Mouse (Mus musculus): ENCODE measurements around the gene Filip1l. TPM values are rescaled to one million over a fixed set of nuclear protein-coding genes. Genes with fewer than 3 reads are reported as not detected.
A peak's percentile ranks its signal among the peaks of the same experiment; 100 is the strongest.

Gene Filip1l
- polyA plus RNA-seq, 1 experiment from 2014 or later, result 32.6 TPM

GRCm38 (mm10) chr16:57346258-57346657, 6.6 kb upstream of the Filip1l start:
- no peak for ATAC-seq (ENCODE audit: low read depth)
- Histone ChIP-seq H3K27me3 (ENCODE audit: control insufficient read depth, insufficient read depth, low read depth, low read length) (no peaks in the 10 kb centered on the region), H3K4me2 (ENCODE audit: low read depth, low read length) (no peak overlapping the region), H3K4me3 (ENCODE audit: low read length) (no peak overlapping the region), H3K27ac (ENCODE audit: low read length) (no peak overlapping the region), H3K4me1 (replicated peaks; ENCODE audit: control insufficient read depth, insufficient read depth, low read length) (no peaks in the 10 kb centered on the region), H3K36me3 (ENCODE audit: control insufficient read depth, insufficient read depth, low read length) (no peaks in the 10 kb centered on the region), H3K9me3 (ENCODE audit: control insufficient read depth, low read length) (no peaks in the 10 kb centered on the region), H3K9ac (ENCODE audit: low read length) (no peak overlapping the region)
- WGBS, result 82% methylated on average over 3 of the region's 3 CpGs

- Histone ChIP-seq H3K4me3 (ENCODE audit: low read length) (no peak overlapping the region), H3K27ac (ENCODE audit: low read length) (no peak overlapping the region), H3K9me3 (ENCODE audit: control insufficient read depth, low read length) (no peaks in the 10 kb centered on the region), H3K27me3 (ENCODE audit: control insufficient read depth, insufficient read depth, low read depth, low read length) (no peaks in the 10 kb centered on the region), H3K4me1 (replicated peaks; ENCODE audit: control insufficient read depth, insufficient read depth, low read length) (no peaks in the 10 kb centered on the region), H3K4me2 (ENCODE audit: low read depth, low read length) (no peak overlapping the region), H3K9ac (ENCODE audit: low read length) (no peak overlapping the region), H3K36me3 (ENCODE audit: control insufficient read depth, insufficient read depth, low read length) (no peaks in the 10 kb centered on the region)
- no peak for ATAC-seq (ENCODE audit: low read depth)
- WGBS, result 80% methylated on average over 3 of the region's 3 CpGs
Observed at GRCm38 (mm10) chr16:57349039-57349438, 3.9 kb upstream of the Filip1l start.

GRCm38 (mm10) chr16:57349689-57350088, 3.2 kb upstream of the Filip1l start:
- no peak overlapping the region for H3K9ac ChIP-seq (ENCODE audit: low read length)
- H3K27me3 ChIP-seq (ENCODE audit: control insufficient read depth, insufficient read depth, low read depth, low read length), result no peaks in the 10 kb centered on the region
- peak; percentile 54; the same call in 1 of the 2 replicates for ATAC-seq (ENCODE audit: low read depth)
- WGBS, result 19% methylated on average over 3 of the region's 3 CpGs
- no peaks in the 10 kb centered on the region for H3K36me3 ChIP-seq (ENCODE audit: control insufficient read depth, insufficient read depth, low read length)
- H3K27ac ChIP-seq (ENCODE audit: low read length), result no peak overlapping the region
- no peaks in the 10 kb centered on the region for H3K4me1 ChIP-seq (replicated peaks; ENCODE audit: control insufficient read depth, insufficient read depth, low read length)
- H3K9me3 ChIP-seq (ENCODE audit: control insufficient read depth, low read length), result no peaks in the 10 kb centered on the region
- H3K4me3 ChIP-seq (ENCODE audit: low read length), result no peak overlapping the region
- no peak overlapping the region for H3K4me2 ChIP-seq (ENCODE audit: low read depth, low read length)

- no peak overlapping the region for H3K27ac ChIP-seq (ENCODE audit: low read length)
- no peaks in the 10 kb centered on the region for H3K27me3 ChIP-seq (ENCODE audit: control insufficient read depth, insufficient read depth, low read depth, low read length)
- H3K4me2 ChIP-seq (ENCODE audit: low read depth, low read length), result no peak overlapping the region
- no peak overlapping the region for H3K9ac ChIP-seq (ENCODE audit: low read length)
- no peak overlapping the region for H3K4me3 ChIP-seq (ENCODE audit: low read length)
- H3K4me1 ChIP-seq (replicated peaks; ENCODE audit: control insufficient read depth, insufficient read depth, low read length), result no peaks in the 10 kb centered on the region
- no peaks in the 10 kb centered on the region for H3K36me3 ChIP-seq (ENCODE audit: control insufficient read depth, insufficient read depth, low read length)
- no peak for ATAC-seq (ENCODE audit: low read depth)
- WGBS, result 76% methylated on average over 11 of the region's 11 CpGs
- H3K9me3 ChIP-seq (ENCODE audit: control insufficient read depth, low read length), result no peaks in the 10 kb centered on the region
Observed at GRCm38 (mm10) chr16:57353166-57353721, 351 bp downstream of the Filip1l start.

GRCm38 (mm10) chr16:57353932-57354331, 1.0 kb downstream of the Filip1l start:
- no peak overlapping the region for H3K27ac ChIP-seq (ENCODE audit: low read length)
- H3K27me3 ChIP-seq (ENCODE audit: control insufficient read depth, insufficient read depth, low read depth, low read length), result no peaks in the 10 kb centered on the region
- H3K9me3 ChIP-seq (ENCODE audit: control insufficient read depth, low read length), result no peaks in the 10 kb centered on the region
- no peak for ATAC-seq (ENCODE audit: low read depth)
- H3K4me2 ChIP-seq (ENCODE audit: low read depth, low read length), result no peak overlapping the region
- H3K4me1 ChIP-seq (replicated peaks; ENCODE audit: control insufficient read depth, insufficient read depth, low read length), result no peaks in the 10 kb centered on the region
- WGBS, result 65% methylated on average over 6 of the region's 6 CpGs
- H3K9ac ChIP-seq (ENCODE audit: low read length), result no peak overlapping the region
- no peaks in the 10 kb centered on the region for H3K36me3 ChIP-seq (ENCODE audit: control insufficient read depth, insufficient read depth, low read length)
- H3K4me3 ChIP-seq (ENCODE audit: low read length), result no peak overlapping the region

- H3K27me3 ChIP-seq (ENCODE audit: control insufficient read depth, insufficient read depth, low read depth, low read length), result no peaks in the 10 kb centered on the region
- 71% methylated on average over 6 of the region's 6 CpGs for WGBS
- H3K4me2 ChIP-seq (ENCODE audit: low read depth, low read length), result no peak overlapping the region
- no peak overlapping the region for H3K9ac ChIP-seq (ENCODE audit: low read length)
- no peak for ATAC-seq (ENCODE audit: low read depth)
- no peaks in the 10 kb centered on the region for H3K4me1 ChIP-seq (replicated peaks; ENCODE audit: control insufficient read depth, insufficient read depth, low read length)
- no peaks in the 10 kb centered on the region for H3K9me3 ChIP-seq (ENCODE audit: control insufficient read depth, low read length)
- no peak overlapping the region for H3K4me3 ChIP-seq (ENCODE audit: low read length)
- H3K27ac ChIP-seq (ENCODE audit: low read length), result no peak overlapping the region
- no peaks in the 10 kb centered on the region for H3K36me3 ChIP-seq (ENCODE audit: control insufficient read depth, insufficient read depth, low read length)
Observed at GRCm38 (mm10) chr16:57356454-57356853, 3.6 kb downstream of the Filip1l start.

GRCm38 (mm10) chr16:57357011-57357410, 4.1 kb downstream of the Filip1l start:
- no peak for ATAC-seq (ENCODE audit: low read depth)
- Histone ChIP-seq H3K4me1 (replicated peaks; ENCODE audit: control insufficient read depth, insufficient read depth, low read length) (no peaks in the 10 kb centered on the region), H3K4me2 (ENCODE audit: low read depth, low read length) (no peak overlapping the region), H3K9me3 (ENCODE audit: control insufficient read depth, low read length) (no peaks in the 10 kb centered on the region), H3K36me3 (ENCODE audit: control insufficient read depth, insufficient read depth, low read length) (no peaks in the 10 kb centered on the region), H3K4me3 (ENCODE audit: low read length) (no peak overlapping the region), H3K27ac (ENCODE audit: low read length) (no peak overlapping the region), H3K9ac (ENCODE audit: low read length) (no peak overlapping the region), H3K27me3 (ENCODE audit: control insufficient read depth, insufficient read depth, low read depth, low read length) (no peaks in the 10 kb centered on the region)
- 79% methylated on average over 6 of the region's 6 CpGs for WGBS

- Histone ChIP-seq H3K4me1 (replicated peaks; ENCODE audit: control insufficient read depth, insufficient read depth, low read length) (peaks cover 7% of the 10 kb centered on the region; the same call in 1 of the 2 replicates), H3K27me3 (ENCODE audit: control insufficient read depth, insufficient read depth, low read depth, low read length) (no peaks in the 10 kb centered on the region), H3K9ac (ENCODE audit: low read length) (no peak overlapping the region), H3K4me3 (ENCODE audit: low read length) (no peak overlapping the region), H3K36me3 (ENCODE audit: control insufficient read depth, insufficient read depth, low read length) (no peaks in the 10 kb centered on the region), H3K9me3 (ENCODE audit: control insufficient read depth, low read length) (no peaks in the 10 kb centered on the region), H3K27ac (ENCODE audit: low read length) (no peak overlapping the region), H3K4me2 (ENCODE audit: low read depth, low read length) (no peak overlapping the region)
- ATAC-seq (ENCODE audit: low read depth), result no peak
- 89% methylated on average over 10 of the region's 10 CpGs for WGBS
Observed at GRCm38 (mm10) chr16:57359251-57359650, 6.4 kb downstream of the Filip1l start.

- 92% methylated on average over 3 of the region's 3 CpGs for WGBS
Observed at GRCm38 (mm10) chr16:57360785-57361184, 7.9 kb downstream of the Filip1l start.

More at GRCm38 (mm10) chr16:57360785-57361184, 7.9 kb downstream of the Filip1l start:
- Histone ChIP-seq H3K4me2 (ENCODE audit: low read depth, low read length) (no peak overlapping the region), H3K9ac (ENCODE audit: low read length) (no peak overlapping the region), H3K27me3 (ENCODE audit: control insufficient read depth, insufficient read depth, low read depth, low read length) (no peaks in the 10 kb centered on the region), H3K36me3 (ENCODE audit: control insufficient read depth, insufficient read depth, low read length) (no peaks in the 10 kb centered on the region), H3K4me1 (replicated peaks; ENCODE audit: control insufficient read depth, insufficient read depth, low read length) (peaks cover 8% of the 10 kb centered on the region; the same call in 1 of the 2 replicates), H3K27ac (ENCODE audit: low read length) (no peak overlapping the region), H3K4me3 (ENCODE audit: low read length) (no peak overlapping the region), H3K9me3 (ENCODE audit: control insufficient read depth, low read length) (no peaks in the 10 kb centered on the region)
- ATAC-seq (ENCODE audit: low read depth), result no peak
